Mouse (Mus musculus): ENCODE data around the gene Ntsr2.

The Ntsr2 gene

GRCm38 (mm10) chr12:16653332-16654093 lies at the start of gene Ntsr2:
Gene Ntsr2, plus strand, starts transcription at chr12:16653382.
- no peak for DNase-seq (ENCODE audit: low read depth)

- DNase-seq (ENCODE audit: low read depth), result no peak
Measured at GRCm38 (mm10) chr12:16605624-16606023, 47.6 kb upstream of the Ntsr2 start.

GRCm38 (mm10) chr12:16610936-16611335 lies 42.2 kb upstream of the Ntsr2 start, which contains the start of gene Lpin1:
Gene Lpin1, minus strand, starts transcription at chr12:16610966.
- DNase-seq (ENCODE audit: low read depth), result no peak

- DNase-seq (ENCODE audit: low read depth), result no peak
Measured at GRCm38 (mm10) chr12:16614556-16614955, 38.6 kb upstream of the Ntsr2 start.

- no peak for DNase-seq (ENCODE audit: low read depth)
Measured at GRCm38 (mm10) chr12:16615738-16616137, 37.4 kb upstream of the Ntsr2 start.

GRCm38 (mm10) chr12:16618512-16619274 lies 34.5 kb upstream of the Ntsr2 start:
- DNase-seq (ENCODE audit: low read depth), result peak; percentile 96

GRCm38 (mm10) chr12:16619453-16619852 lies 33.7 kb upstream of the Ntsr2 start:
- no peak for DNase-seq (ENCODE audit: low read depth)

- peak; percentile 50 for DNase-seq (ENCODE audit: low read depth)
Measured at GRCm38 (mm10) chr12:16620230-16620629, 33.0 kb upstream of the Ntsr2 start.

- no peak for DNase-seq (ENCODE audit: low read depth)
Measured at GRCm38 (mm10) chr12:16630152-16630865, 22.9 kb upstream of the Ntsr2 start.

- no peak for DNase-seq (ENCODE audit: low read depth)
Measured at GRCm38 (mm10) chr12:16630866-16631185, 22.4 kb upstream of the Ntsr2 start.

GRCm38 (mm10) chr12:16631423-16631822 lies 21.8 kb upstream of the Ntsr2 start:
- DNase-seq (ENCODE audit: low read depth), result no peak

- DNase-seq (ENCODE audit: low read depth), result no peak
Measured at GRCm38 (mm10) chr12:16633235-16633634, 19.9 kb upstream of the Ntsr2 start.

- DNase-seq (ENCODE audit: low read depth), result peak; percentile 78
Measured at GRCm38 (mm10) chr12:16634075-16634813, 18.9 kb upstream of the Ntsr2 start.

- DNase-seq (ENCODE audit: low read depth), result peak; percentile 30
Measured at GRCm38 (mm10) chr12:16635816-16636215, 17.4 kb upstream of the Ntsr2 start.

GRCm38 (mm10) chr12:16639078-16639771 lies 14.0 kb upstream of the Ntsr2 start:
- peak; percentile 43 for DNase-seq (ENCODE audit: low read depth)

- no peak for DNase-seq (ENCODE audit: low read depth)
Measured at GRCm38 (mm10) chr12:16640075-16640474, 13.1 kb upstream of the Ntsr2 start.

GRCm38 (mm10) chr12:16642000-16642399 lies 11.2 kb upstream of the Ntsr2 start:
- no peak for DNase-seq (ENCODE audit: low read depth)

GRCm38 (mm10) chr12:16643508-16644345 lies 9.5 kb upstream of the Ntsr2 start:
- DNase-seq (ENCODE audit: low read depth), result no peak

- no peak for DNase-seq (ENCODE audit: low read depth)
Measured at GRCm38 (mm10) chr12:16644698-16645097, 8.5 kb upstream of the Ntsr2 start.

GRCm38 (mm10) chr12:16646780-16647409 lies 6.3 kb upstream of the Ntsr2 start:
- no peak for DNase-seq (ENCODE audit: low read depth)
